Mouse (Mus musculus): Measurements from ENCODE around the gene 6030408B16Rik. TPM values are rescaled to one million over a fixed set of nuclear protein-coding genes. Genes with fewer than 3 reads are reported as not detected.

The 6030408B16Rik gene
- total RNA-seq, 4 experiments from 2014 or later: not detected

DNA sequence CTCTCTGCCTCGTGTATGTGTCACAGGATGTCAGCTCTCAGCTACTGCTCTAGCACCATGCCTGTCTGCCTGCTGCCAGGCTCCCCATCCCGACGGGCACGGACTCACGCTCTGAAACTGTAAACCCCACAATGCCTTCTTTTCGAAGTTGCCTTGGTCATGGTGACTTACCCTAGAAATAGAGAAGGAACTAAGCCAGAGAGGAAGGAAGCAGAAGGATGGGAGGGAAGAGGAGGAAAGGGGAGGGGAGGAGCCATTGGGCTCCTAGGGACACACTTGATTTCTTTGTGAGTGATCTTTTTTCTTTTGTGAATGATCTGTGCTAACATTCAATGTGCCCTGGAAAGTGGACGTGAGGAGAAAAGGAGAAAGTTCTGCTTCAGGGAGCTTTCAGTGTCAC, 5.0 kb downstream of the 6030408B16Rik start:
- DNase-seq (ENCODE audit: low spot score in 2 of 2): no peak

DNA sequence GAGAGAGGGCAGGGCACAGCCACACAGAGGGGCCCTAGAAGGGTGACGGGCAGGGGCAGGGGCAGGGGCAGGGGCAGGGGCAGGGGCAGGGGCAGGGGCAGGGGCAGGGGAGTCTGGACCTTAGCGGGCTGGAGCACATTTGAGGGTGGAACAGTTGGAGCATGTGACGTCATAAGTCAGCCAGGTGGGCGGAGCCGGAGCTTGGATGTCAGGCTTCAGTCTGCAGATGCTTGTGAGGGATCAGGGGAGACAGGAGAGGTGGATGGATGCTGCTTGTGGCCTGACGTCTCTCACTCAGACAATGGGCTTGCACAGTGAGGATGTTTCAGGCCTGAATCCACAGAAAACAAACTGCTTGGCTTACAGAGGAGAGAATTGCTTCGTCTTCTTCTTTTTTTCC, 5.5 kb downstream of the 6030408B16Rik start:
- DNase-seq (ENCODE audit: low spot score in 2 of 2): no peak

DNA sequence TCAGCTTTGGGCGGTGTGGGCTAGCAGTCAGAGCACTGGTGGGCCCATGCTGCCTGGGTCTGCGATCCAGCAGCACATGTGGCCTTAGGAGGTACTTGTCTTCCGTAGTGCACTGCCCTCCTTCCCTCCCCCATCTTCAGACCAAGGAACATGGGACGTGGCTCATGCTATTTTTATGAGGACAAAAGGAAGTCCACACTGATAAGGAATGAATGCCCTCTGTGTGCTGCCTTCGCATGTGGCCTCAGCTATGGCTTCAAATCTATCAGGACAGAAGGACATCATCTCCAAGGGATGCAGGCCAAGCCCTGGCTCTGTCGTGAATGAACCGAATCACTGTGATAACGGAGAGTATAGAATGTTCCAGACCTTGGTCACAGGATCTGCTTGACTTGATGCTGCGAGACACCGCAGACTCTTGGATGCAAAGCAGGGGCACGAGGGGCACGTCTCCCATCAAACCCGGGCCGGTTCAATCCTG, 6.5 kb downstream of the 6030408B16Rik start:
- DNase-seq (ENCODE audit: low spot score in 2 of 2): no peak

GRCm38 (mm10) chr15:101300128-101300527, 7.1 kb downstream of the 6030408B16Rik start:
- no peak for DNase-seq (ENCODE audit: low spot score in 2 of 2)

GRCm38 (mm10) chr15:101302201-101302600, 9.2 kb downstream of the 6030408B16Rik start:
- DNase-seq (ENCODE audit: low spot score in 2 of 2): peak; percentile 73 to 80

GRCm38 (mm10) chr15:101303830-101304229, 10.8 kb downstream of the 6030408B16Rik start:
- DNase-seq (ENCODE audit: low spot score in 2 of 2): peak; percentile 57 to 62

GRCm38 (mm10) chr15:101306459-101306858, 13.4 kb downstream of the 6030408B16Rik start:
- DNase-seq (ENCODE audit: low spot score in 2 of 2): no peak

DNA sequence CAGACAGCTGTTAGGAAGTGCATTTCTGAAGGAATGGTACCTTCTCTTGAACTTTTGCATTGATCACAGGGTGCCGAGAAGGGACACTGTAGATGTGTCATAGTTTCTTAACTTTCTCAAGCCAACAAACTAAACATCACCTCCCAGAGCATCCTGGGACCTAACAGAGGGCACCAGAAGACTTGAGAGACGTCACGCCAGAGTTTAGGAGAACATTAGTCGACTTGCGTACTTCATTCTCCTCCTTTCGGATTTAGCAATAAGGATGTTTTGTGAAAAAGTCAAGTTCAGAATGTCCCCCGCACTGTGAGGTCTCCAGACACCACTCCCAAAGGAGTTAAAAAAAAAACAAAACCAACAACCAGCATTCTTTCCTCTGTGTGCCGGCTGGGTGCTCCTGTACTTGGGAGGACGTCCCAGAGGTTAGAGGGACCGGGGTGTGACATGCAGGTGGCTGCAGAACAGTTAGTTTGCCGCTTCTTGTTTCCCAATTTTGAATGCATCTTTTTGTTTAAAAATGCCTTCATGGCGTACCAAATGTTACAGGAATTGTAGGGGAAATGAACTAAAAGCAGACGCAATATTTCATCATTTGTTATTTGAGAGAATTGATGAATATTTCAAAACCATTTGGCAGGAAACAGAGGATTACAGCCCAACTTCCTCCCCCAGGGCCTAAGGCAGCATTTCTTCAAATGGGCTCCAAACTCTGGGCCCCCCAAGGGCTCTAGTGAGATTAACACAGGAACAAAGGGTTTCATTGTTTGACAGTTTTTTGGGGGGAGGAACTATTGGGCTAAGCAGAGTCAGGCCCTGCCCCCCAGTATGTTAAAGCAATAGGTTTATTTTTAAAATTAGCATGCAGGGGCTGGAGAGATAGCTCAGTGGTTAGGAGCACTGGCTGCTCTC, 15.7 kb downstream of the 6030408B16Rik start:
- DNase-seq (ENCODE audit: low spot score in 2 of 2): no peak

GRCm38 (mm10) chr15:101309493-101309892, 16.5 kb downstream of the 6030408B16Rik start:
- DNase-seq (ENCODE audit: low spot score in 2 of 2): no peak

GRCm38 (mm10) chr15:101311087-101311770, 18.2 kb downstream of the 6030408B16Rik start:
- DNase-seq (ENCODE audit: low spot score in 2 of 2): peak in 1 of 2 experiments; percentile 52

GRCm38 (mm10) chr15:101312006-101312405, 19.0 kb downstream of the 6030408B16Rik start:
- DNase-seq (ENCODE audit: low spot score in 2 of 2): no peak

DNA sequence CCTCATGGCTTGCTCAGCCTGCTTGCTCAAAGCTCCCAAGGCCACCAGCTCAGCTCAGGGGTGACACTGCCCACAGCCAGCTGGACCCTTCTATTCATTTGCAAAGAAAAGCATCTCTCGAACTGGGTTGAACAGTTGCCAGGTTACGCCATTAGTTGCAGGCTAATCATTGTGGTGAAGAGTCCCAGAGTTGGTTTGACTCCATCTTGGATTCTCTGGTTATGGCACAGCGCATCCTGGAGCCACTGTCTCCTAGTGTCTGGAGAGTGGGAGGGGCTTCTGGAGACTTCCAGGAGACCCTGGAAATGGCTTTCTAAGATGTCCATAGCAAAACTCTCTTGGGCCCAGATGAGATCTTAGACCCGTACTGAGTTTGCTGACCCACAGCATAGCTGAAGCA, 22.4 kb downstream of the 6030408B16Rik start:
- no peak for DNase-seq (ENCODE audit: low spot score in 2 of 2)

DNA sequence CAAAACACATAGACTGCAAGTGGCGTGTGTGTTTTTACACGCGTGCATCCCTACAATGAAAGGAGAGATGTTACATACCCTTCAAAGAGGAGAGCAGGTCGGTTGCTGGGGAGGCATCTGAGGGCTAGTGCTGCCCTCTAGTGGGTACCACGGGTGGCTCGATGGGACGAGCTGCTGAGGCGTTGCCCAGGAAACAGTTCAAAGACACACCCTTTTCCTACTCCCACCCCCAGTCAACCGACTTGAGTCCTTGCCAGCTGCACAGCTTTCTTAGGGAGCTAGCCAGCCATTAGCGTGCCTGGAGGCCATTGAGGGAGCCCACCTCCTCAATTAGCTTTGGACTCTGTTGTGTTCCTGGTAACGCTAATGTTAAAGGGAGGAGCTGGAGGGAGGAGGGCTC, 22.8 kb downstream of the 6030408B16Rik start:
- peak; percentile 86 to 88 for DNase-seq (ENCODE audit: low spot score in 2 of 2)

DNA sequence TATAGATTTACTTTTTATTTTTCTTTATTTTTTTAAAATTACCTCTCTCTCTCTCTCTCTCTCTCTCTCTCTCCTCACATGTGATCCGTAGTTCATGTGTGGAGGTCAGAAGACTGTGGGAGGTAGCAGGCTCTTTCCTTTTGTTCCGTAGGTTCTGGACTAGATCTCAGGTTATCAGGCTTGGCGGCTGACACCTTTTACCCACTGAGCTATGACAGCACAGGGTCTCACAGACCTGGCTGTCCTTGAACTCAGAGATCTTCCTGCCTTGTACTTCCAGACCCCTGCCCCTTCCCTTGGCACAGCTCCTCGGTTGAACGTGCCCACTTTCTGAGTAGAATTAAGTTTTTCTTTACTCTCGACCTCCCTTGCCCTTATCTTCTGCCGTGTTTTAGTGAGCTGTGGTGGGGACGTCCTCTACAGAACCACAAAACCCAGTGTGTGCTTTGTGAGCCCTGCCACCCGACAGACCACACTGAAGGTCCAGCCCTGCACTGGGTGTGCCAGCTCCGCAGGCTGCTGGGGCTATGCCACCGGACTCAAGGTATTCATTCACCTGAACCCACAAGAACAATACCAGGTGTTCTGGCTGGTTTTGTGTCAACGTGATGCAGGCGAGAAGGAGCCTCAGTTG, 23.4 kb downstream of the 6030408B16Rik start:
- no peak for DNase-seq (ENCODE audit: low spot score in 2 of 2)

- DNase-seq (ENCODE audit: low spot score in 2 of 2): no peak
Measured at GRCm38 (mm10) chr15:101316913-101317813, 24.2 kb downstream of the 6030408B16Rik start.

GRCm38 (mm10) chr15:101317814-101318500, 24.9 kb downstream of the 6030408B16Rik start:
- DNase-seq (ENCODE audit: low spot score in 2 of 2): no peak

DNA sequence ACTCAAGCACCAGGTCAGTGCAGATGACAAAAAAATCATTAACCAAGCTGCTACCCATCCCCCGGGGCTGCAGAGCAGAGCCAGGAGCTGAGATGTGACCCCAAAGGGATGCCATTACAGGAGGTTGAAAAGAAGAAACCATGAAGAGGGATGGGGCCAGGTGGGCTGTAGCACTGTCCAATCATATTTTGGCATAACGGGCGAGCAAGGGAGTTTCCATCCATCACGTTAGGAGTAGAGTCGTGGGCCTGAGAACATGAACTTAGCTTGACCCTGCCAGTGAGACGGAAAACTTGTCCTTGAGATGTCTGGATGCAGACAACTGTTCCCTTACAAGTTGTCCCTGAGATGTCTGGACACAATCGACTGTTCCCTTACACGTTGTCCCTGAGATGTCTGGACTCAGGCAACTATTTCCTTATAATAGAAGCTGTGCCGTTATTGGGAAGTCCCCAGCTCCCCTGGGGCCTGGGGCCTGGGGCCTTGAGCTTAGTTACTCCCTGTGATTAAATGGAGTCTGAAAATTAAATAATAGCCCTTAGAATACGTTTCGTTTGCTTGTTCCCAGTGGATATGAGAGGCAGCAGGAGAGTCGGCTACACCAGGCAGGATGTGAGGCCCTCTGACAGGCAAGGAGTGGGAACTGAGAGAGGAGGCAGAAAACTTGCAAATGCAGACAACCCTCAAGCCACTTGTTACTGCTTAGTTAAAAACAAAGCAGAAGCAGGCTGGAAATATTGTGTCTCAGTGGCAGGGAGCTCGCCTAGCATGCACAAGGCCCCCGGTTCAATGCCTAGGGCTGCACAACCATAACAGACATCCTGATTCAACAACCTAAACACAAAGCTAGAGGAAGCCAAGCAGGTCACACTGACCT, 26.1 kb downstream of the 6030408B16Rik start:
- DNase-seq (ENCODE audit: low spot score in 2 of 2): no peak

DNA sequence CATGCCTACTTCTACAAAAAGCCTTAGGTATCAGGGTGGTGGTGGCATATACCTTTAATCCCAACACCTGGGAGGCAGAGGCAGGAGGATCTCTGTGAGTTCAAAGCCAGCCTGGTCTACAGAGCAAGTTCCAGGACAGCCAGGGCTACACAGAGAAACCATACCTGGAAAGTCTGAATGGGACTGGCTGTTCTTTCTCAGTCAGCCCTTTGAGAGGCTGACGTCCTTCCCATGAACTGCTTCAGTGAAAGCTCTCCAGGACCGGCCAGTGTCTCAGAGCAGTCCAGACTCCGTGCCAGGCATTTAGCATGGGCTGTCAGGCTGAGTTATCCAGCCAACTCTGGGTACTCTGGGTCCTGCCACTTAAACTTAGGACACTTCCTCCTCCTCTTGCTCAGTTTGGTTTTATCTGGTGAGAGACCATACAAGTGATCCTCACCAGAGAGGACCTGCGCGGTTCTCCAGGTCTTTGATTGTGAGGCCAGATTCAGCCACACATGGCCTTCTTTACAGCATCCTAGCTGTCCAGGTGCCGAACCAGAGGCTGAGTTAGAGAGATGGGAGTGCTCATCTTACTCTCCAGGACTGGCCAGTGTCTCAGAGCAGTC, 27.1 kb downstream of the 6030408B16Rik start:
- no peak for DNase-seq (ENCODE audit: low spot score in 2 of 2)

- DNase-seq (ENCODE audit: low spot score in 2 of 2): peak in 1 of 2 experiments; percentile 57
Measured at GRCm38 (mm10) chr15:101320618-101321041, 27.6 kb downstream of the 6030408B16Rik start.
